Mouse (Mus musculus) erythroblast, embryonic 14.5 days (primary cell): ENCODE data around the gene Grik2.

Source experiments
- GATA1 ChIP-seq: IDR thresholded peaks from 2 replicates; pipeline ENCODE4 v1.6.1; 2012; ENCODE audit warnings: low read length, inconsistent platforms, mixed read lengths
- TAL1 ChIP-seq: IDR thresholded peaks from 3 replicates; pipeline ENCODE4 v1.6.1; 2012; ENCODE audit warnings: low read length, inconsistent platforms, mixed read lengths

GRCm38 (mm10) chr10:49767556-49767955 lies 21.0 kb downstream of the Grik2 start:
- TF ChIP-seq GATA1 (no peak), TAL1 (no peak)
